Mouse (Mus musculus) testis, adult 2 months (tissue): ENCODE data around the gene Crlf1. TPM values are rescaled to one million over a fixed set of nuclear protein-coding genes. Genes with fewer than 3 reads are reported as not detected.

Experiments
- H3K27ac ChIP-seq: fragments of 200-500 bp; 2 replicates; pipeline ENCODE4 v1.5.1; 2012; ENCODE audit warnings: low read depth, low read length; ENCODE audit not compliant: control insufficient read depth, insufficient read depth
- H3K27me3 ChIP-seq: fragments of 200-500 bp; 2 replicates; pipeline ENCODE4 v1.6.1; 2012; ENCODE audit warnings: mild to moderate bottlenecking, low read length, moderate library complexity; ENCODE audit not compliant: control insufficient read depth, insufficient read depth
- H3K36me3 ChIP-seq: fragments of 200-500 bp; 2 replicates; pipeline ENCODE4 v1.6.1; 2012; ENCODE audit warnings: mild to moderate bottlenecking, low read length; ENCODE audit not compliant: control insufficient read depth, insufficient read depth
- H3K4me1 ChIP-seq: fragments of 200-500 bp; 2 replicates; pipeline ENCODE4 v1.6.1; 2012; ENCODE audit warnings: low read length; ENCODE audit not compliant: control insufficient read depth, insufficient read depth
- H3K4me3 ChIP-seq: fragments of 200-500 bp; 2 replicates; pipeline ENCODE4 v1.5.1; 2012; ENCODE audit warnings: low read depth, mild to moderate bottlenecking, low read length, moderate library complexity, mixed read lengths; ENCODE audit not compliant: control insufficient read depth
- CTCF ChIP-seq: fragments of 200-500 bp; IDR thresholded peaks from 2 replicates; pipeline ENCODE4 v1.5.1; 2012; ENCODE audit warnings: low read depth, mild to moderate bottlenecking, inconsistent platforms, low read length, moderate library complexity; ENCODE audit not compliant: control insufficient read depth, insufficient read depth, insufficient replicate concordance
- POLR2A ChIP-seq: fragments of 200-500 bp; IDR thresholded peaks from 2 replicates; pipeline ENCODE4 v1.6.1; 2012; ENCODE audit warnings: low read depth, mild to moderate bottlenecking, inconsistent platforms, low read length, moderate library complexity; ENCODE audit not compliant: control insufficient read depth
- polyA plus RNA-seq: library from polyadenylated mRNA; depleted of rRNA; stranded (reverse); fragments of >200 nt; gene quantifications from 2 replicates; pipeline ENCODE4 v1.2.3, GENCODE M21; 2012

The Crlf1 gene
- polyA plus RNA-seq, 1 experiment = 126 TPM

DNA sequence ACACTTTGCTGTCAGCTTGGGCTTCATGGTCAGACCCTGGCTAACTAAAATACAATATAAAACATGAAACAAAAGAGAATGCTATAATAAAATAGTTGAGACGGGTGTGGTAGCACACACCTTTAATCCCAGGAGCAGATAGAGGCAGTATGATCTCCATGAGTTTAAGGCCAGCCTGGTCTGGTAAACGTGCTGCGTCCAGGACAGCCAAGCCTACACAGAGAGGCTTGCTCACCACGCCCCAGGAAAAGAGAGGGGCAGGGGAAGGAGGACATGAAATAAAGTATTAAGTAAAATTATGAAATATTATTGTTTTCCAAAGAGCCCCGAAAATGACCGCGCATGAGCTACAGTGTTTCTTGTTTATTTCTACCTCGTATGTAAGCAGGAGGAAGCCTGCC is 34.2 kb downstream of the Crlf1 start:
- peak overlapping the region; percentile 91 for H3K27ac ChIP-seq
- no peak for TF ChIP-seq POLR2A
- TF ChIP-seq CTCF = no peak
- no peaks in the 10 kb centered on the region; the same call in 1 of the 2 replicates for H3K36me3 ChIP-seq
- H3K27me3 ChIP-seq = no peaks in the 10 kb centered on the region
- peaks cover 14% of the 10 kb centered on the region for H3K4me1 ChIP-seq
- peak overlapping the region; percentile 92 for H3K4me3 ChIP-seq

DNA sequence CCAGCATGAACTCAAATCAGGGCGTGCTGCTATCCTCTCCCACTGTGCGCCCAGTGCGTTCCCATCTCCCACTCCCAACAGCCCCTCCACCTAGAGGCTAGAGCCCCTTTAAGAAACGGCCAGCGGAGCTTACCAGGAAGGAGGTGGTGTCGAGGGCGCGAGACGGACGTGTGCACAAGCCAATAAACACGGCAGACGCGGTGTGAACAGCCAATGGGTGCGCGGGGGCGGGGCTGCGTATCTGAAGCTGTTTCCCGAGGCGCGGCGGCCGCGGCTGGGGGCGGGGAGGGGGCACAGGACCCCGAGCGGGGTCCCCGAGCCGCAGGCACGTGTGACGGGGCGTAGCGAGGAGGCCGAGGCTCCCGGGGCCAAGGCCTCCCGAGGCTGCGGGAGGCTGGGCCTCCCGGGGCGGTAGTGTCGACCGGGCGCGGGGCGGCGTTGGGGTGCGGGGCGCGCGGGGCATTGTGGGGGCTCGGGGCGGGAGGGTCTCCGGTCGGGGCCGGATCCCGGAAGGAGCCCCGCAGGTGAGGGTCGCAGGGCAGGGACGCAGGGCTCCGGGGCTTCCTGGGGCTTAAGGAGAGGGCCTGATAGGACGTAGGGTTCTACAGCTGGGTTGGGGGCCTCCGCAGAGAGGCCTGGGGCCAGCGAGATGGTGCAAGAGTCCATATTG is 34.7 kb downstream of the Crlf1 start, which contains the start of the genes Fkbp8 and Kxd1:
Fkbp8 (plus strand) TSS at position 213 of the 670 bp plus-strand sequence.
Kxd1 (minus strand) TSS at position 445 of the 670 bp plus-strand sequence.
- Histone ChIP-seq H3K36me3 (no peaks in the 10 kb centered on the region; the same call in 1 of the 2 replicates), H3K27ac (peak within 1 kb of the TSS; percentile 91), H3K4me1 (peaks cover 12% of the 10 kb centered on the region), H3K27me3 (no peaks in the 10 kb centered on the region), H3K4me3 (peak within 1 kb of the TSS; percentile 92)
- TF ChIP-seq CTCF (no peak), POLR2A (peak; percentile 59; the same call in 1 of the 2 replicates)

DNA sequence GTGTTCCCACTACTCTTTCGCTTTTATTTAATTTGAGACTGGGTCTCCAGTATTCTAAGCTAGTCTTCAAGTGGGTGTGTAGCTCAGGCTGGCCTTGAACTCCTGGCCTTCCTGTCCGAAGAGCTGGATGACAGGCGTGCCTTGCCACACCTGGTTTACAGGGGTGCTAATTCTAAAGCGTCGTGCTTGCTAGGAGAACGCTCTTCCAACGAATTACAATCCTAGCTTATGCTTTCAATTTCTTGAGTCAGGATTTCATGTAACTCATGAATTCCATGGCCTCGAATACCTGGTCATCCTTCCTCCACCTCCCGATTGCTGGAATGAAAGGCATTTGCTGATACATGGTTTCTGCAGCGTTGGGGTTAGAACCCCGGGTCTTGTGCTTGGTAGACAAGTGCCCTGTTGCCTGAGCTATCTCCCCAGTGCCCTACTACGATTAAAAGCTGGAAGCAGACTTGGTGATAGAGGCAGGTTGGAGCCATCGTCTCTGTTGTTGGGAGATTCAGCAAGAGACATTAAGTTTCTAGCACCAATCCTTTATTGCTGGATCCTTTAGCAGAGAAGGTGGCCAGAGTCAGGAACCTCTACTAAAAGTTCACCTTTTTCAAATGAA is 35.3 kb downstream of the Crlf1 start:
- Histone ChIP-seq H3K27me3 (no peaks in the 10 kb centered on the region), H3K27ac (peak overlapping the region; percentile 62), H3K4me3 (peak overlapping the region; percentile 92), H3K36me3 (peaks cover 1% of the 10 kb centered on the region), H3K4me1 (peaks cover 12% of the 10 kb centered on the region)
- no peak for TF ChIP-seq POLR2A
- TF ChIP-seq CTCF = no peak

- Histone ChIP-seq H3K4me1 (peaks cover 10% of the 10 kb centered on the region), H3K4me3 (no peak overlapping the region), H3K36me3 (peaks cover 1% of the 10 kb centered on the region), H3K27me3 (no peaks in the 10 kb centered on the region), H3K27ac (no peak overlapping the region; the same call in 1 of the 2 replicates)
- TF ChIP-seq CTCF (no peak), POLR2A (no peak)
Observed at GRCm38 (mm10) chr8:70529299-70529698, 36.3 kb downstream of the Crlf1 start.

GRCm38 (mm10) chr8:70529741-70530161 is 36.8 kb downstream of the Crlf1 start:
- Histone ChIP-seq H3K36me3 (peaks cover 1% of the 10 kb centered on the region), H3K27me3 (no peaks in the 10 kb centered on the region), H3K27ac (no peak overlapping the region), H3K4me3 (no peak overlapping the region), H3K4me1 (peaks cover 10% of the 10 kb centered on the region)
- TF ChIP-seq POLR2A (no peak), CTCF (no peak)

GRCm38 (mm10) chr8:70530314-70530713 is 37.4 kb downstream of the Crlf1 start:
- H3K27ac ChIP-seq = no peak overlapping the region
- no peaks in the 10 kb centered on the region for H3K27me3 ChIP-seq
- TF ChIP-seq POLR2A = no peak
- TF ChIP-seq CTCF = no peak
- peaks cover 10% of the 10 kb centered on the region for H3K4me1 ChIP-seq
- H3K36me3 ChIP-seq = peaks cover 1% of the 10 kb centered on the region
- H3K4me3 ChIP-seq = no peak overlapping the region

GRCm38 (mm10) chr8:70534281-70534680 is 41.3 kb downstream of the Crlf1 start:
- H3K27me3 ChIP-seq = no peaks in the 10 kb centered on the region
- TF ChIP-seq POLR2A (no peak), CTCF (no peak)
- no peak overlapping the region for H3K27ac ChIP-seq
- H3K4me3 ChIP-seq = no peak overlapping the region
- H3K36me3 ChIP-seq = peaks cover 1% of the 10 kb centered on the region
- H3K4me1 ChIP-seq = peaks cover 7% of the 10 kb centered on the region; the same call in 1 of the 2 replicates
